Mouse (Mus musculus) right cerebral cortex, postnatal 36 days (tissue): ENCODE data around the gene Rnf39.

Experiments used
- DNase-seq, 2 experiments: peaks; one replicate each; pipeline ENCODE4 v3.0.0; 2022; ENCODE audit warnings: low spot score in 2 of 2, mixed read lengths in 1 of 2

Gene Rnf39

GRCm38 (mm10) chr17:36942791-36943471 lies at the start of gene Rnf39:
Gene Rnf39, plus strand, starts transcription at chr17:36942918.
- no peak for DNase-seq

GRCm38 (mm10) chr17:36893387-36893786 lies 49.3 kb upstream of the Rnf39 start:
- DNase-seq: no peak

- no peak for DNase-seq
Observed at GRCm38 (mm10) chr17:36896583-36896982, 46.1 kb upstream of the Rnf39 start.

GRCm38 (mm10) chr17:36897065-36897464 lies 45.7 kb upstream of the Rnf39 start:
- no peak for DNase-seq

GRCm38 (mm10) chr17:36897552-36898205 lies 45.0 kb upstream of the Rnf39 start, which contains the start of gene Trim31:
Gene Trim31, plus strand, starts transcription at chr17:36898118.
- no peak for DNase-seq

- no peak for DNase-seq
Observed at GRCm38 (mm10) chr17:36899376-36899775, 43.3 kb upstream of the Rnf39 start.

GRCm38 (mm10) chr17:36900001-36900400 lies 42.7 kb upstream of the Rnf39 start:
- DNase-seq: peak; percentile 16 to 49

GRCm38 (mm10) chr17:36900691-36901090 lies 42.0 kb upstream of the Rnf39 start:
- no peak for DNase-seq

- DNase-seq: no peak
Observed at GRCm38 (mm10) chr17:36903651-36904050, 39.1 kb upstream of the Rnf39 start.

GRCm38 (mm10) chr17:36908235-36908634 lies 34.5 kb upstream of the Rnf39 start:
- DNase-seq: no peak

- DNase-seq: no peak
Observed at GRCm38 (mm10) chr17:36909802-36910201, 32.9 kb upstream of the Rnf39 start.

GRCm38 (mm10) chr17:36912031-36912430 lies 30.7 kb upstream of the Rnf39 start:
- DNase-seq: no peak

GRCm38 (mm10) chr17:36914108-36914507 lies 28.6 kb upstream of the Rnf39 start:
- peak; percentile 47 to 67 for DNase-seq

GRCm38 (mm10) chr17:36915076-36915475 lies 27.6 kb upstream of the Rnf39 start:
- DNase-seq: peak in 1 of 2 experiments; percentile 40

- DNase-seq: no peak
Observed at GRCm38 (mm10) chr17:36920239-36920638, 22.5 kb upstream of the Rnf39 start.

GRCm38 (mm10) chr17:36922715-36923114 lies 20.0 kb upstream of the Rnf39 start:
- no peak for DNase-seq

GRCm38 (mm10) chr17:36923491-36923890 lies 19.2 kb upstream of the Rnf39 start:
- DNase-seq: no peak

GRCm38 (mm10) chr17:36927496-36928120 lies 15.1 kb upstream of the Rnf39 start:
- no peak for DNase-seq

- DNase-seq: no peak
Observed at GRCm38 (mm10) chr17:36929236-36929932, 13.3 kb upstream of the Rnf39 start.

- DNase-seq: no peak
Observed at GRCm38 (mm10) chr17:36930233-36930632, 12.5 kb upstream of the Rnf39 start.

GRCm38 (mm10) chr17:36931130-36931529 lies 11.6 kb upstream of the Rnf39 start:
- no peak for DNase-seq

GRCm38 (mm10) chr17:36931806-36932205 lies 10.9 kb upstream of the Rnf39 start:
- DNase-seq: no peak
